Mouse (Mus musculus): ENCODE data around the gene Dohh. TPM values are rescaled to one million over a fixed set of nuclear protein-coding genes. Genes with fewer than 3 reads are reported as not detected.

Dohh gene
- polyA plus RNA-seq, 1 experiment = 25.1 TPM

DNA sequence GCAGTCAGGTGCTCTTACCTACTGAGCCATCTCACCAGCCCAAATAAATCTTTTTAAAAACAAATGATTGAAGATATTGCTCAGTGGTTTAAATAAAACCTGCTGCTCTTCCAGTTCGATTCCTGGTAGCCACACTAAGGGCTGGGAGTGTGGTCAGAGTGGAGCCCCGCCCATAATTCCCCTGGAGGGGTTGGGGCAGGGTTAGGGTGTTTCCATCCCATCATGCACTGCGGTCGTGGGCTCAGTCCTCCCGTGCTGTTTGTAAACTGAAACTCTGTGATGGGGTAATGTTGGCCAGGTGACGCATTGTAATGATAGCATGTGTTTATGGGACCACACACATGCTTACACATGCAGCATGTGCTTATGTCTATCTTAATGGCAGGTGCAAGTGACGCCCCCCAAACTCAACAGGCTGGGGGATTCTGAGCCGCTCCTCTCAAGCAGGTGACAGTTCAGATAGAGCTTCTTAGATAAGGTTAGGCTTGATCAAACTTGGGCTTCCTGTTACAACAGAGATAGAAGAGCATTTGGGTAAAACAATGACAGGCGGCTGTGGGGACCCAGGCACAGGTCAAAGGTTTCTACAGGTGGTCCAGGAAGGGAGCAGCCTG is 32.4 kb upstream of the Dohh start:
- Histone ChIP-seq H3K4me3 (ENCODE audit: insufficient read depth, low read depth, low read length) (no peak overlapping the region), H3K4me1 (ENCODE audit: control insufficient read depth, insufficient read depth, insufficient read length, low read length) (peaks cover 6% of the 10 kb centered on the region), H3K27ac (replicated peaks; ENCODE audit: low read depth, low read length) (no peak overlapping the region)

DNA sequence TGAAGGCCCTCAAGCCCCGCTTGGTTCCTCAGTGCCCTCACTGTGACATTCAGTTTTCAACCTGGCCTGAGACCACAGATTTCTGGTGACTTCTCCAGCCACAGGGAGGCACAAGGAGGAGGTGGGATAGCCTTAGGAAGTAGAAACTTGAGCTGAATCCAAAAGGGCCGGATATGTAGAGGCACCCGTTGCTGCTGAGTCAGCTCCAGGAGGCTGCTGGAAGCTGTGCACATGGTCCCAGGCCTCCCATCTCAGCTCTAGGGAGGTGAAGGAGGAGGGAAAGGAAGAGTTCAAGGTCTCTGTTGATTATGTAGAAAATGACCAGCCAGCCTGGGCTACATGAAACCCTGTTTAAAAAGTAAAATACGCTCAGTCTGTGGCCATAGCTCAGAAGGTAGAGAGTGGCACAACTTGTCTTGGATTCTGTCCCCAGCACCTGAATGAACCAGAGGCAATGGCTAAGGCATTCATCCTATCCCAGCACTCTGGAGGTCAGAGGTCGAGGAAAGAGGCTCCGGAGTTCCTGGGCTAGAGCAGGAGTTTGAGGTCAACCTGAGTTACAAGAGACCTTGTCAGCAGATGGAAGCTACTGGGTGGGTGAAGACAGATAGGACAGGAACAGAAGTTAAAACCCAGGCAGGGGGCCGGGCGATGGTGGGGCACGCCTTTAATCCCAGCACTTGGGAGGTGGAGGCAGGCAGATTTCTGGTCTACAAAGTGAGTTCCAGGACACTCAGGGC is 29.3 kb upstream of the Dohh start:
- Histone ChIP-seq H3K27ac (replicated peaks; ENCODE audit: low read depth, low read length) (no peak overlapping the region), H3K4me3 (ENCODE audit: insufficient read depth, low read depth, low read length) (no peak overlapping the region), H3K4me1 (ENCODE audit: control insufficient read depth, insufficient read depth, insufficient read length, low read length) (peaks cover 9% of the 10 kb centered on the region; the same call in 1 of the 2 replicates)

- Histone ChIP-seq H3K27ac (replicated peaks; ENCODE audit: low read depth, low read length) (no peak overlapping the region), H3K4me1 (ENCODE audit: control insufficient read depth, insufficient read depth, insufficient read length, low read length) (peaks cover 9% of the 10 kb centered on the region; the same call in 1 of the 2 replicates), H3K4me3 (ENCODE audit: insufficient read depth, low read depth, low read length) (no peak overlapping the region)
Measured at GRCm38 (mm10) chr10:81355533-81355932, 28.7 kb upstream of the Dohh start.

- Histone ChIP-seq H3K27ac (replicated peaks; ENCODE audit: low read depth, low read length) (peak overlapping the region; percentile 67), H3K4me1 (ENCODE audit: control insufficient read depth, insufficient read depth, insufficient read length, low read length) (peaks cover 9% of the 10 kb centered on the region; the same call in 1 of the 2 replicates), H3K4me3 (ENCODE audit: insufficient read depth, low read depth, low read length) (peak overlapping the region; percentile 58)
Measured at GRCm38 (mm10) chr10:81356352-81356990, 27.8 kb upstream of the Dohh start.

DNA sequence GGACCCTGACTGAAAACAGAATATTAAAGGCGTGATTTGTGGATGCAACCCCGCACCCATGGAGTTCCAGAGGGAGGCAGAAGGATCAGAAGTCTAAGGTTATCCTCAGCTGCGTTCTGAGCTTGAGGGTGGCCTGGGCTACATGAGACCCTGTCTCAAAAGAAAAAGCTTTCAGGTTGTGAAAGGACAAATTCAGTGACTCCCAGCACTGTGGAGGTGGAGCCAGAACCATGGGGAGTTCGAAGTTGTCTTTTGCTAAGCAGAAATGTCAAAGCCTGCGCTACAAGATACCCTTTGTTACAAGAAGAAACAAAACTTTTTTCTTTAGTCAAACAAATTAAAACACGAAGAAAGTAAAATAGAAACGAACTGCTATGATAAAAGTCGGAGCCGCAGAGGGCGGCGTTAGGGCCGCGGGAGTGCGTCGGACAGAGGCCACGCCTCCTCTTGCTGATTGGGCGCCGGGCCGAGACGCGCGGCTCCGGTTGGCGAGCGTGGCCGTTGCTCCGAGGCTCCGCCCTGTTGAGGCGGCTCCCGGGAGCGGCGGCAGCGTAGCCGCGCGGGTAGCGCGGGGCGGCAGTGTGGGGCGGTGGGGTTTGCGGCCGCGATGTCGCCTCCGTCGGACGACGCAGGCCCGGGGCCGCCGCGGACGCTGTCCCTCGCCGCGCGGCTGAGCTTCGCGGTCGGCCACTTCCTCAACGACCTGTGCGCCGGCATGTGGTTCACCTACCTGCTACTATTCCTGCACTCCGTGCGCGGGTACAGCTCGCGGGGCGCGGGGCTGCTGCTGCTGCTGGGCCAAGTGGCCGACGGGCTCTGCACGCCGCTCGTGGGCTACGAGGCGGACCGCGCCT is 27.0 kb upstream of the Dohh start, which contains the start of gene Mfsd12:
TSS of gene Mfsd12 (plus strand) at position 501 of the 854 bp plus-strand sequence.
- H3K4me1 ChIP-seq (ENCODE audit: control insufficient read depth, insufficient read depth, insufficient read length, low read length) = peaks cover 9% of the 10 kb centered on the region; the same call in 1 of the 2 replicates
- H3K27ac ChIP-seq (replicated peaks; ENCODE audit: low read depth, low read length) = peak within 1 kb of the TSS; percentile 54
- H3K4me3 ChIP-seq (ENCODE audit: insufficient read depth, low read depth, low read length) = peak within 1 kb of the TSS; percentile 82

DNA sequence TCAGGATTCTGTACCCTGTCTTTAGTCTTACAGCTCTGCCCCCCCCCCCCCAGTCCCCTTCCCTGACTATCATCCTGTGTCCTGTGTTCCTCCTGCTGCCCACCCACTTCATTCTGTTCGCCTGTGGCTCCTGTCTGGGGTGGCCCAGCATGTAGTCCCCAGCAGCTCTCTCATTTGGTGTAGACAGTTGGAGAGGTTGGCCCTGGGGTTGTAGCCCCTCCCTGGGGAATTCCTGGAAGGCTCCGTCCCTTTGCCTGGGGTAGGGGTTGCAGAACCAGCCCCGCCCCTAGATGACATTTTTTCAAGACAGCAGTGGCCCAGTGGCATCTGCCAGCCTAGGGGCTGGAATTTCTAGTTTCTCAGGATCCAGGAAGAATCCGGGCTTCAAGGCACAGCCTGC is 26.0 kb upstream of the Dohh start:
- Histone ChIP-seq H3K27ac (replicated peaks; ENCODE audit: low read depth, low read length) (no peak overlapping the region; the same call in 1 of the 2 replicates), H3K4me3 (ENCODE audit: insufficient read depth, low read depth, low read length) (peak overlapping the region; percentile 82), H3K4me1 (ENCODE audit: control insufficient read depth, insufficient read depth, insufficient read length, low read length) (peaks cover 9% of the 10 kb centered on the region; the same call in 1 of the 2 replicates)

GRCm38 (mm10) chr10:81358841-81359240 is 25.4 kb upstream of the Dohh start:
- H3K4me3 ChIP-seq (ENCODE audit: insufficient read depth, low read depth, low read length) = peak overlapping the region; percentile 82
- peaks cover 9% of the 10 kb centered on the region; the same call in 1 of the 2 replicates for H3K4me1 ChIP-seq (ENCODE audit: control insufficient read depth, insufficient read depth, insufficient read length, low read length)
- H3K27ac ChIP-seq (replicated peaks; ENCODE audit: low read depth, low read length) = peak overlapping the region; percentile 39; the same call in 1 of the 2 replicates

DNA sequence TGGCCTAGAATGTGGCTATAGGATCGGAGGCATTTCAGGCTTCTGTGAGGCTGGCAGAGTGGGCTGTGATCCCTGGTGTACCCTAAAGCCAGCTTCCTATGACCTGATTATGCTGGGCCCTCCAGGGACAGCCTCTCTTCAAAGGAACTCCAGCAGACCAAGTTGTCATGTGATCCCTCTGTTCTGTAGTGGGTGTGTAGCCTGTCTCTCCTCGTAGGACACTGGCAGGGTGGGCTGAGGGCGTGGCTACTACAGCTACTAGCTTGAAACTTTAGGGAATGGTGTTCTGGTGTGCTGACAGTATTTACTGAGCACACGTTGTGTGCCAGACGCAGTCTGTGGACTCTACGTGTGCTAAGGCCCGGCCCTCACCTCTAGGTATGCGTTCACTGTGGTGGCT is 23.5 kb upstream of the Dohh start:
- no peak overlapping the region for H3K4me3 ChIP-seq (ENCODE audit: insufficient read depth, low read depth, low read length)
- H3K4me1 ChIP-seq (ENCODE audit: control insufficient read depth, insufficient read depth, insufficient read length, low read length) = peaks cover 16% of the 10 kb centered on the region
- H3K27ac ChIP-seq (replicated peaks; ENCODE audit: low read depth, low read length) = no peak overlapping the region

- Histone ChIP-seq H3K27ac (replicated peaks; ENCODE audit: low read depth, low read length) (no peak overlapping the region), H3K4me3 (ENCODE audit: insufficient read depth, low read depth, low read length) (no peak overlapping the region), H3K4me1 (ENCODE audit: control insufficient read depth, insufficient read depth, insufficient read length, low read length) (peaks cover 11% of the 10 kb centered on the region)
Measured at GRCm38 (mm10) chr10:81362336-81362949, 21.8 kb upstream of the Dohh start.

DNA sequence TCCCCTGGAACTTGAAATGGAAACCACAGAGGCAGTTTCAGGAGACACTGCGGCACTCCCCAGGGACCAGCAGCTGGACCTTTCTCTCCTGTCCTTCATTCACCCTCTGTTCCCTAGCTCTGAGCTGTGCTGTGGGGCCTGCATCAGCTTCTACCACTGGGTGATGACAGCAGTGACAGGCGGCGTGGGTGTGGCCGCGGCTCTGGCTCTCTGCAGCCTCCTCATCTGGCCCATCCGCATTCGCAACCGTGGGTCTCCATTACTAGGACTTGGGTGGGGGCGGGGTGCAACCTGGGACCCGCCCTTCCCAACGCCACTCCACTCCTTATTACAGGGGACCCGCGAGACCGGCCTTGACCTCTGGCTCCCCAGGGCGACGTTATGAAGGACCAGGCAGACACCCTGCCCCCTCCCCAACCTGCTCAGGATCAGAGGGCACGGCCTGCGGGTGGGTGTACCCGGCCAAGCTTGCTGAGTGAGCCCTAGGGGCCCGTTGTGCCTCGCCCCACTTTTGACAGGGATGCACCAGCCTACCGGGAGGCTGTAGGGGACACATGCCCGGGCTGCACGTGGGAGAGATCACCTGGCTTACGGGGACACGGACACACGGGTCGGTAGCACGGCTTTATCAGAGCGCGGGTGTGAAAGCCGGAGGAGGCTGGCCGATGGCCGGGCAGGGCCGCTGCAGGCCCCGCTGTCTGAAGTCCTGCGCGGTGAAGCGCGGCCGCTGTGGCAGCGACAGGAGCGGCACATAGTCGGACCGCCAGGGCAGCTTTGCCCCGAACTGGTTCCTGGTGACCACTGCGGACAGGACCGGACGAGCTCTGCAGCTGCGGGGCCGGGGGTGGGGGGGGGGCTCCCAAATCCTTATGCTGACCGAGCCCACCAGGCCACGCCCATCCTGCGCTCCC is 20.5 kb upstream of the Dohh start:
- Histone ChIP-seq H3K27ac (replicated peaks; ENCODE audit: low read depth, low read length) (no peak overlapping the region), H3K4me3 (ENCODE audit: insufficient read depth, low read depth, low read length) (no peak overlapping the region), H3K4me1 (ENCODE audit: control insufficient read depth, insufficient read depth, insufficient read length, low read length) (peaks cover 9% of the 10 kb centered on the region)

- H3K4me1 ChIP-seq (ENCODE audit: control insufficient read depth, insufficient read depth, insufficient read length, low read length) = peaks cover 7% of the 10 kb centered on the region; the same call in 1 of the 2 replicates
Measured at GRCm38 (mm10) chr10:81364666-81365065, 19.6 kb upstream of the Dohh start.

GRCm38 (mm10) chr10:81365073-81365472 is 19.2 kb upstream of the Dohh start:
- Histone ChIP-seq H3K4me3 (ENCODE audit: insufficient read depth, low read depth, low read length) (no peak overlapping the region), H3K27ac (replicated peaks; ENCODE audit: low read depth, low read length) (no peak overlapping the region), H3K4me1 (ENCODE audit: control insufficient read depth, insufficient read depth, insufficient read length, low read length) (peaks cover 7% of the 10 kb centered on the region; the same call in 1 of the 2 replicates)

More at GRCm38 (mm10) chr10:81364666-81365065, 19.6 kb upstream of the Dohh start:
- H3K4me3 ChIP-seq (ENCODE audit: insufficient read depth, low read depth, low read length) = no peak overlapping the region
- H3K27ac ChIP-seq (replicated peaks; ENCODE audit: low read depth, low read length) = no peak overlapping the region

DNA sequence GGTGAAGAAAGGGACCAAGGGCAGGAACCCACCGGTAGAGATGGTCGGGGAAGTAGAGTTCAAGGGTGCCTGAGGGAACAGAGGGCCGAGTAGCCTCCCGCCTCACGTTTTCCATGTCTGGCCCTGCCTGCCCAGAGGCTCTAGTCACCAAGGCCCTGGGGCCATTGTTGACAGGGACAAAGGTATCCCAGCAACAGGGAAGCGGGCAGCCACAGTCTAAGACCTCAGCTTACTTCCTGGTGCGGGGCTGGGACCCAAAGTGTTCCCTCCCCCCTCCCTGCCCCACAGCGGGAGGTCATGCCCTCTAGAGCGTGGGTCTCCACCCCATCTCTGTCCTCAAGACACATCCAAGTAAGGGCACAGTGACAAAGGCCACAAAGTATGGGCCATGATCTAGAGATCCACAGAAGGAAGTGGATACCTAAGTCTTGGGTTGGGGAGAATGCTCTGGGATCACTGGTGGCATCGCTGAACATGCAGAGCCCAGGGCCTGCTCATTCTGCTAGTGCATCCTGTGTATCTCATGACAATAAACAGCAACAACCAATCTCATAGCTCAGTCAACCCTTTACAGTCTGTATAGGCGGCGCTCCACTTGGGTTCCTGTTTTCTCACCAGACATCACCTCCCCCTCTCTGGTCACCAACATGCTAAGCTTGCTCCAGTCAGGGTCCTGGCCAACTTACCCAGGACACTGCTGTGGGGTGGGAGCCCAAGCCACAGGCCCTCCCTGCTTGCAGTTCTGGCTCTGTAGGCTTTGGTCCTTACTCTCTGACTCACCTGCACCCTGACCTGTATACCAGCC is 18.4 kb upstream of the Dohh start, which contains the start of gene 4930404N11Rik:
TSS of gene 4930404N11Rik (minus strand) at position 145 of the 805 bp plus-strand sequence.
- no peak within 1 kb of the TSS for H3K4me3 ChIP-seq (ENCODE audit: insufficient read depth, low read depth, low read length)
- H3K27ac ChIP-seq (replicated peaks; ENCODE audit: low read depth, low read length) = no peak within 1 kb of the TSS
- H3K4me1 ChIP-seq (ENCODE audit: control insufficient read depth, insufficient read depth, insufficient read length, low read length) = peaks cover 7% of the 10 kb centered on the region; the same call in 1 of the 2 replicates

Measured in brown adipose tissue, adult 24 weeks (tissue).